Mouse (Mus musculus) left cerebral cortex, adult 2 months (tissue): ENCODE results near the gene Tmed1. TPM values are rescaled to one million over a fixed set of nuclear protein-coding genes. Genes with fewer than 3 reads are reported as not detected.
A peak's percentile ranks its signal among the peaks of the same experiment; 100 is the strongest.
"Not testable (repeated sequence)": the region's sequence is repeated elsewhere in the genome, so short reads cannot be mapped to it uniquely, and the experiment has no call there.

Experiments used
- DNase-seq, 2 experiments: peaks; one replicate each; pipeline ENCODE4 v3.0.0; 2021 to 2022; ENCODE audit warnings: low spot score in 2 of 2, mixed read lengths in 1 of 2; ENCODE audit errors: extremely low spot score in 1 of 2
- H3K27ac ChIP-seq: fragments of 200-600 bp; 2 replicates; pipeline ENCODE4 v1.8.1; 2022
- H3K4me3 ChIP-seq: fragments of 200-600 bp; 2 replicates; pipeline ENCODE4 v1.8.1; 2022
- CTCF ChIP-seq: fragments of 200-600 bp; IDR thresholded peaks from 2 replicates; pipeline ENCODE4 v1.8.1; 2022; ENCODE audit warnings: antibody characterized with exemption, mild to moderate bottlenecking, moderate library complexity
- intact Hi-C: fragments of 180-260 bp; cut with DNase I; formaldehyde crosslinking; loops from one replicate; pipeline ENCODE4 v1.15.1; 2025
- total RNA-seq, 2 experiments: library from RNA; stranded (reverse); gene quantifications; 2 replicates each; pipeline ENCODE4 v1.2.3; 2021

Tmed1 gene
- total RNA-seq, 2 experiments from 2014 or later, result 13.1 to 13.9 TPM

DNA sequence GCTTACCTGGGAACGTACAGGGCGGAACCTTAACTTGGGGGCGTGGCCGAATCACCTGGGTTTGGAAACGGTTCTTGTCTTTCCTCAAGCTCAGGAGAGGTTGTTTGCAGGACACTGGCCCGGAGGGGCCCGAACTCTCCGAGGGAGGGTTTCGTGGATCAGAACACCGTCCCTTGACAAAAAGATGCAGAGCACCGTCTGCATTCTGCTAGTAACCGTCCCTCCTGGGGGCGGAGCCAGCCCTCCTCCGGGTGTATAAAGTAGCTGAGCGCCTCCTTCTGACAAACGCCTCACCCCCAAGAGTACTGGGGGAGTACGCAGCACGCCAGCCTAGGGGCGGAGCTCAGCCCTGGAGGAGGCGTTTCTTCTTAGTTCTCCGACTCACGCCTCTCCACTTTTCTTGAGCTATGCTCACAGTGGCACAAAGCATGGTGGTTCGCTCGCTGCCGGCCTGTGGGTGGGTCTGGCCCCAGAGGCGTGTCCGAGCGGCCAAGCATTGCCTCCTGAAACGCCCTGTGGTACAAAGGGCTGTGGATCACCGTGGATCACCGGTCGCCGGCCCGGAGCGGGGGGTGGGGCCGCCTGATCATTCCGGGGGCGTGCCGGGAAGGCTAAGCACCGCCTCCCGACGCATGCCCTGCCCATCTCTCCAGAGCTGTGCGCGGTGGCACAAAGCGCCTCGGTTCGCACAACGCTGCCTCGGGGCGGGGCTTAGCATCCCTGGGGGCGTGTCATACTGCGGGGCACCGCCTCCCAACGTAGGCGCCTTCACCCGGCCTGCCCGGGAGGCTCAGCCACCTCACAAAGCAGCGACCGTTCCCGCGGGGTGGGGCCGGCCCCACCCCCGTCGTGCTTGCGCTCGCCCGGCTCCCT, 36.1 kb upstream of the Tmed1 start:
- TF ChIP-seq CTCF, result no peak
- H3K4me3 ChIP-seq, result peak overlapping the region; percentile 57
- DNase-seq, result peak; percentile 99 to 100
- intact Hi-C loops, result loop anchor here (2.0 to 5.0 kb wide), 3 partner anchors 35 to 179 kb away; partner anchors contain the start of genes Ilf3, Timm29, Tmed1 and Yipf2
- peak overlapping the region; percentile 58 for H3K27ac ChIP-seq

DNA sequence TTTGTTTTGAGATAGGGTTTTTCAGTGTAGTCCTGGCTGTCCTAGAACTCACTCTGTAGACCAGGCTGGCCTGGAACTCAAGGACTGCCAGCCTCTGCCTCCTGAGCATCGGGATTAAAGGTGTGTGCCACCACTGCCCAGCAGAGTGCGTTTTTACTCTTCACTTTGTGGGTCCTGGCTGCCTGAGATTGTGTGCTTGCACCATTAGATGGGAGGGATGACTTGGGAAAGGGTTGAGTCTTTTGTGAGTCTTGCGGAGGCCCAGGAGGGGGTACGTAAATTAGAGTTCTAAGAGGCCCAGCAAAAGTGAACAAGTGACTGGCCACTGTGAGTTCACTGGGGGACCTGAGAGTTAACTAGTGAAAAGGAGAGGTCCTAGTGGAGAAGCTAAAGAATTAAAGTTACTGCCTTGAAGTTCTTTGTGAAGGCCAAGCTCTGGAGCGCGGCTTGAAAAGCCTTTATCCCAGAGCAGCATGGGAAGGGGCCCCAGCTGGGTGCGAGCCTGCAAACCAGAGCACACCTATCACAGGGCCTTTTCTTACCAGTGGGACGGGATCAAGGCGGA, 35.4 kb upstream of the Tmed1 start:
- intact Hi-C loops, result loop anchor here (5.0 kb wide), 1 partner anchor 47 kb away; the partner anchor contains the start of genes Timm29 and Yipf2
- H3K27ac ChIP-seq, result peak overlapping the region; percentile 58
- TF ChIP-seq CTCF, result no peak

DNA sequence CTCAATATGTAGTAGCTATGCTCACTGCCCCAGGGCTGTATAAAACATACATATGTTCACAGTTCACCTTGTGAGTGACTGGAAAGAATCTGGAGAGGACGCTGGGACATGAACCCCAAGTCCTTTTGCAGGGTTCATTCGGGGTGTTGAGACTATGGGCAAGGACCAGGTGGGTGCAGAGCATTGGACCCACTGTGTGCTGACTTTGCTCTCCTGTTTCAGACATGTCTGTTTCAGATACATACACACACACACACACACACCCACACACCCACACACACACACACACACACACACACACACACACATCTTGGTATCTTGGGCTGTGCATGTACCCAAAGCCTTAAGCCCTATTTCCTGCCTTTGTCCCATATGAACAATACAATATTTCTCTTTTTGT, 31.9 kb upstream of the Tmed1 start:
- H3K4me3 ChIP-seq, H3K27ac ChIP-seq, DNase-seq, intact Hi-C loops: not testable (repeated sequence)

More for the DNA sequence above, 35.4 kb upstream of the Tmed1 start:
- H3K4me3 ChIP-seq, result peak overlapping the region; percentile 57
- DNase-seq, result no peak

DNA sequence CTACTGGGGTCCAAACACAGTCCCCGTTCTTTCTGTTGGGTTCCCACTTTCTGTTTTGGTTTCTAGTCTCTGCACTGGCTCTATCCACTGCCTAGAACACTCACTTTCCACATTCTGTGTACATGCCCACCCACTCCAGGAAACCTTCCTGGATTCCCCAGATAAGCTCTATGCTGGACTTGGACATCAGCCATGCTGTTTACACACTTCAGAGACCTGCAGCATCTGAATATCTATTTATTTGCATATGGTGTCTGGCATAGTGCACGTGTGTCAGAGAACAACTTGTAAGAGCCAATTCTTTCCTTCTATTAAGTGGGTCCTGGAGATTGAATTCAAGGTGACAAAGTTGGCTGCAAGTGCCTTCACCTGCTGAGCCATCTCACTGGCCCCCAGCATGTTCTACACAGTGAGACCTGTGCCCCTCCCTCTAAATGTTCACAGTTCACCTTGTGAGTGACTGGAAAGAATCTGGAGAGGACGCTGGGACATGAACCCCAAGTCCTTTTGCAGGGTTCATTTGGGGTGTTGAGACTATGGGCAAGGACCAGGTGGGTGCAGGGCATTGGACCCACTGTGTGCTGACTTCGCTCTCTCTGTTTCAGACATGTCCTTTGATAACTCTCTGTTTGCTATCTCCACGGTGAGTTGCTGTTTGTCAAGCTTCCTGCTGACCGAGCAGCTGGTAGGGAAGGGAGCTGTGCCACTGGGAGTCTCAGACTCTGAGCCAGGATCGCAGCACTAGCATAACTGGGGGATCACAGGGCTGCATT, 30.1 kb upstream of the Tmed1 start:
- no peak for TF ChIP-seq CTCF
- H3K4me3 ChIP-seq, result no peak overlapping the region

DNA sequence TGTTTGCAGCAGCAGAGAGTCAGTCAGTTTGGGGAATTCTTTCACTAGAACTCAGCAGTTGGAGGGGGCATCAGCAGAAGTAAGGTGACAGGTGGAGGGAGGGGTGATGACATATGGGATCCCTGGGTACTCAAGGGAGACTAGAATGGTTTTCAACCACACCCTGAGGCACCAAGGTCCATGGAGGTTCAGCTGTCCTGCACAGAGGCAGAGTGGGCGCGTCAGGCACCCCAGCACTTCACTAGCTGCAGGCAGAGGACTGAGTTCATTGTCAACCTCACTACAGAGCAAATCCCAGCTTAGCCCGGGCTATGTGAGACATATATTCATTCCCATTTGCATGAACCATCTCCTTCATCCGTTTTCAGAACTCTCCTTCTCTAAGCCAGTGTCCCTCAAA, 27.0 kb upstream of the Tmed1 start:
- Histone ChIP-seq H3K4me3 (no peak overlapping the region), H3K27ac (no peak overlapping the region)
- intact Hi-C loops, result no loop called here
- no peak for TF ChIP-seq CTCF
- DNase-seq, result no peak

More for the DNA sequence above, 30.1 kb upstream of the Tmed1 start:
- intact Hi-C loops, result no loop called here
- H3K27ac ChIP-seq, result no peak overlapping the region
- no peak for DNase-seq

DNA sequence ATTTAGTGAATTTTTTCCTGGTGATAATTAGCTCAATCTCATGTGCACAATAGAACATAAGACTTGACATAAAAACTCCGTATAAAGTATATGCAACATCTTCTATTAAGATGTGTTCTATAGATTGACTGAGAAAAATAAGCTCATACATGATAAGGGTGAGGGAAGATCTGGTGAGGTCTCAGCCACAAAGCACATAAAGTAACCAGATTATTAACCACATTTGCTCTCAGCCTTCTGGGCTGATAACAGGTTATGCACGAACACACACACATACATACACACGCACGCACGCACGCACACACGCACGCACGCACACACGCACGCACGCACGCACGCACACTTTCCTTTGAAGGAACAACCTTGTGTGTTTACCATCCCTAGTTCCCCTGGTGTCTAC, 26.4 kb upstream of the Tmed1 start:
- Histone ChIP-seq H3K4me3 (no peak overlapping the region), H3K27ac (no peak overlapping the region)
- intact Hi-C loops, result no loop called here
- no peak for DNase-seq
- no peak for TF ChIP-seq CTCF

DNA sequence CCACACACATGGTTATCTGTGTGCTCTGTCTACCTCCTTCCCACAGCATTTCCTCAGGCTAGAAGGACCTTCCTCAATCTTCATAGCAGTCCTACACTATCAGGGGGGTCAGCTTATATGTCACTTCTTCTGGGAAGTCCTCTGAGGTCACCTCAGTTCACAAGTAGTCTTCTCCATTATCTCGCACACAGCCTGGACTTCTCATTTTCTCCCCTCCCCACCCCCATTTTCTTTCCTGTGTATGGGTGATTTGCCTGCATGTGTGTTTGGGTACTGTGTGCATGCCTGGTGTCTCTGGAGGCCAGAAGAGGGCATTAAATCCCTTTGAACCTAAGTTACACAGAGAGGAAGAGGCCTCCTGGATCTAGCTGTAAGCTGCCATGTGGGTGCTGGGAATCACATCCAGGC, 17.9 kb upstream of the Tmed1 start:
- no peak for DNase-seq
- no peak for TF ChIP-seq CTCF
- intact Hi-C loops, result no loop called here
- H3K27ac ChIP-seq, result no peak overlapping the region
- H3K4me3 ChIP-seq, result no peak overlapping the region

DNA sequence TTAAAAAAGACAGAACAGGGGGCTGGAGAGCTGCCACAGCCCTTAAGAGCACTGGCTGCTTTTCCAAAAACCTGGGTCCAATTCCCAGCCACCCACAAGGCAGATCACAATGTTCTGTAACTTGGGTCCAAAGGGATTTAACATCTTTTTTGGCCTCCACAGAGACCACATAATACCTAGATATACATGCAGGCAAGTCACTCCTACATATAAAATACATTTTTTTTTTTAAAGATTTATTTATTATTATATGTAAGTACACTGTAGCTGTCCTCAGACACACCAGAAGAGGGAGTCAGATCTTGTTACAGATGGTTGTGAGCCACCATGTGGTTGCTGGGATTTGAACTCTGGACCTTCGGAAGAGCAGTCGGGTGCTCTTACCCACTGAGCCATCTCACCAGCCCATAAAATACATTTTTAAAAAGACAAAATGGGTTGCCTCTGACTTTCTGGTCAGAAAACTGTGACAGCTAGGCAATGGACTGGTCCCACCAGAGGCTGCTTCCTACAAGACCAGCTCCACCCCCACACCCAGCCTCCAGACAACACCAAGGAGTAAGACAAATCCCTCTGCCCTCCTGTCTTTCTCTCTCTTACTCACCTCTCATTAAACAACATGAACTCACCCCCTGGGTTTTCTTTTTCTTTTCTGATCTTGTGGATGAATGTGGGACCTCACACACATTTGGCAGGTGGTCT, 17.2 kb upstream of the Tmed1 start:
- intact Hi-C loops, result no loop called here
- DNase-seq, result no peak
- Histone ChIP-seq H3K4me3 (no peak overlapping the region), H3K27ac (no peak overlapping the region)
- TF ChIP-seq CTCF, result no peak

DNA sequence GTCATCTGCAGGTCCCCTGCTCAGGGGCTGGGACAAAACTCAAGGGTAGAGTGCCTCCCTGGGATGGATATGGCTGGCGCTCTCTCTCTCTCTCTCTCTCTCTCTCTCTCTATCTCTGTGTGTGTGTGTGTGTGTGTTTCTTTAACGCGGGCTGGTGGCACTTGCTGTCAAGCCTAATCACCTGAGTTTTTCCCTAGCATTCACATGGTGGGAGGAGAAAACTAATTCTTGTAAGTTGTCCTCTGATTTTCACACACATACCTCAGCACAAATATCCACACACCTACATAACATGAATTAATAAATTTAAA, 16.5 kb upstream of the Tmed1 start:
- Histone ChIP-seq H3K27ac (no peak overlapping the region), H3K4me3 (no peak overlapping the region)
- no peak for TF ChIP-seq CTCF
- no peak for DNase-seq
- intact Hi-C loops, result no loop called here

DNA sequence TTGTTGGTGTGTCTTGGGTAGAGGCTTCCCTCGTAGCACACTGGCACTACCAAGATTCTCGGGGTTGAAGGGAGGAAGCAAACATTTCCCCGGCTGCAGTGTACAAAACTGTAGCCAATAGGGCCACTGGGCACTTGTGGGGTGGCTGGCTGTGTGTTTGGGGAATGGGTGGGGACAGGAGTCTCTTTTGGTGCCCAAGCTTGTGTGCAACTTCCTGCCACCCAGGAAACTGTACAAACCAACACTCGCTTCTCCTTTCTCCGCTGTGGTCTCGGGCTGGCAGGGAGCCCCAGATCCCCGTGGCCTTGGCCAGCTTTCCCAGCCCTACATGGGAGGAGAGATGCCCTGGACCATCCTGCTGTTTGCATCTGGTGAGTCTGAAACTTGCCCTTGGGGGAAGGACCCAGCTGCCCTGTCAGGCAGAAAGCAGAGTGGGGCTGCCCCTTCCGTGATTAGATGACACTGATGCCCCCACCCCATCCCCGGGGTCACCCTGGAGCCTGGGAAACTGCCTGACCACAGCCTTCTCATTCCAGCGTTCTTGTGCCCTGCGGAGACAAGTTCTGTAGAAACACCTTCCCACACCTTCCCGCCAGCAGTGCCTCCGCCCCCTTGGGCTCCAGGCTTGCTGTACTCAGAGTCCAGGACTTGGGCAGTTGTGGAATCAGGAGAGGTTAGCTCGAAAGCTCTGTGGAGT, 16.0 kb upstream of the Tmed1 start, which contains the start of gene AB124611:
TSS of gene AB124611 (plus strand) at position 240 of the 697 bp plus-strand sequence.
- DNase-seq, result no peak
- intact Hi-C loops, result no loop called here
- no peak for TF ChIP-seq CTCF
- Histone ChIP-seq H3K27ac (no peak within 1 kb of the TSS), H3K4me3 (no peak within 1 kb of the TSS)
